Mouse (Mus musculus): ENCODE results near the gene Bcam. TPM values are rescaled to one million over a fixed set of nuclear protein-coding genes. Genes with fewer than 3 reads are reported as not detected.

Bcam gene
- polyA plus RNA-seq, 1 experiment from 2014 or later: 6.8 TPM

DNA sequence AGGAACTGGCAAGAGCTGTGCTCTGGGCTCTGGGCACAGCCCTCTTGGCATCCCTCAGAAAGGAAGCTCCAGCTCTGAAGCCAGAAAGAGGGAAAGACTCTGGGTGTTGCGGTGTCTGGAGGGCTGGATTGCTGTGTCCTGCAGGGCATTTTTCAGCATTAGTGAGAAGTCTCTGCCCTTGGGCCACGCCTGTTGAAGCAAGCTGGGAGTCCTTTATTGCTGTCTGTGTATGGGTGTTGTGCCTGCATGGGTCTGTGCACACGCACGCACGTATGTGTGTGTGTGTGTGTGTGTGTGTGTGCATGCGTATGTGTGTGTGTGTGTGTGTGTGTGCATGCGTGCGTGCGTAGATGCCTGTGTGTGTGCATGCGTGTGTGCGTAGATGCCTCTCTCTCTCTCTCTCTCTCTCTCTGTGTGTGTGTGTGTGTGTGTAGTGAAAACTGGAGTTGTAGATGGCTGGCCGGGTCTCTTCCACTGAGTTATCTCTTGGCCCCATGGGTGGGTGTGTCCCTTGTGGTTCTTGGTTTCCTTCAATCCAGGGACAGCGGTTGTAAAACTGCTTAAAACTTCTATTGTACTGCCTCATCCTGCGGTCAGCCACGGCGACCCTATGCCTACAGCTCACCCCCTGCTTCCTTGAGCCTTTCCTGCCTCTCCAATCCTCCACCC lies 34.3 kb downstream of the Bcam start:
- H3K9ac ChIP-seq (replicated peaks): no peak overlapping the region
- H3K36me3 ChIP-seq: peaks cover 27% of the 10 kb centered on the region
- no peaks in the 10 kb centered on the region for H3K4me1 ChIP-seq
- ATAC-seq (replicated peaks): no peak
- H3K27me3 ChIP-seq: no peaks in the 10 kb centered on the region
- H3K27ac ChIP-seq (replicated peaks): no peak overlapping the region
- H3K4me2 ChIP-seq (replicated peaks): no peak overlapping the region
- no peak overlapping the region for H3K4me3 ChIP-seq
- WGBS: 89% methylated on average over 16 of the region's 16 CpGs
- H3K9me3 ChIP-seq: no peaks in the 10 kb centered on the region

DNA sequence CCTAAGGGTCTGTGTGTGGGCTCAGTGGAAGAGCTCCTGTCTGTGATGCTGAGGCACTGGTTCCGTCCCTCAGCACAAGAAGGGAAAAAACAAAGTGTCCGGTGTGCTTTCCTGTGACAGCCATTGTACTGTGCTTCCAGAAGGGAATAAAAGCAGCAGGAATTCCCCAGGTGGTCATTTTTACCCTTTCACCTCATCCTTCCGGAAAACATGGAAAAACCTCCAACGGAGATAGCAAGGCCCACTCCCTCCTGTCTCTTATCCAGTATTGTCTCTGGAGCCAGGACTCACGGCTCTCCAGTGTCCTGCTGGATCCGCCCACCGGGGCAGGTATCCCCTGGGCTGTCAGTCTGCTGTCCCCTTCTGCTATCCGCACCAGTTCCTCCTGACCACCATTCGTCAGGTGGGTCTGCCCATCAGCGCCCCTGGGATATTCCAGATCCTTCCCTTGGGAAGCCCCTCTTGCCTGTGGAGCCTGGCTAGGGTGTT lies 36.6 kb downstream of the Bcam start:
- Histone ChIP-seq H3K9ac (replicated peaks) (no peak overlapping the region), H3K4me2 (replicated peaks) (no peak overlapping the region), H3K27ac (replicated peaks) (no peak overlapping the region), H3K9me3 (no peaks in the 10 kb centered on the region), H3K4me1 (no peaks in the 10 kb centered on the region), H3K36me3 (peaks cover 50% of the 10 kb centered on the region), H3K27me3 (no peaks in the 10 kb centered on the region), H3K4me3 (no peak overlapping the region)
- WGBS: 86% methylated on average over 10 of the region's 10 CpGs
- no peak for ATAC-seq (replicated peaks)

DNA sequence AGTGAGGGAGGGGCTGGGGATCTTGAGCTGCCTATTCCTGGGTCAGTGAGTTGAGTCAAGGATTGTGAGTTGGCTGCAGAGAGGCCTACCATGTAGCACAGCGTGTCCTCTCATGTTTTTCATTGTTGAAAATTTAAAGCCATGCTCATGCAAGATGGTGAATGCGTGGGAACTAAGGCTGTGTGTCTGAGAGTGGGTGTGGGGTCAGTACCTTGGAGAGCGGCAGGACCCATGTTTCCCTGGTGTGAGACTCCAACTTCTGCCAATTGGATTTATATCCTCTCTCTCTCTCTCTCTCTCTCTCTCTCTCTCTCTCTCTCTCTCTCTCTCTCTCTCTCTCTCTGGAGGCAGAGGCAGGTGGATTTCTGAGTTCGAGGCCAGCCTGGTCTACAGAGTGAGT lies 44.3 kb downstream of the Bcam start:
- no peaks in the 10 kb centered on the region for H3K9me3 ChIP-seq
- no peaks in the 10 kb centered on the region for H3K4me1 ChIP-seq
- H3K4me2 ChIP-seq (replicated peaks): no peak overlapping the region
- H3K27ac ChIP-seq (replicated peaks): no peak overlapping the region
- ATAC-seq (replicated peaks): no peak
- WGBS: 84% methylated on average over 4 of the region's 4 CpGs
- no peak overlapping the region for H3K9ac ChIP-seq (replicated peaks)
- peaks cover 69% of the 10 kb centered on the region for H3K36me3 ChIP-seq
- no peaks in the 10 kb centered on the region for H3K27me3 ChIP-seq
- H3K4me3 ChIP-seq: no peak overlapping the region

DNA sequence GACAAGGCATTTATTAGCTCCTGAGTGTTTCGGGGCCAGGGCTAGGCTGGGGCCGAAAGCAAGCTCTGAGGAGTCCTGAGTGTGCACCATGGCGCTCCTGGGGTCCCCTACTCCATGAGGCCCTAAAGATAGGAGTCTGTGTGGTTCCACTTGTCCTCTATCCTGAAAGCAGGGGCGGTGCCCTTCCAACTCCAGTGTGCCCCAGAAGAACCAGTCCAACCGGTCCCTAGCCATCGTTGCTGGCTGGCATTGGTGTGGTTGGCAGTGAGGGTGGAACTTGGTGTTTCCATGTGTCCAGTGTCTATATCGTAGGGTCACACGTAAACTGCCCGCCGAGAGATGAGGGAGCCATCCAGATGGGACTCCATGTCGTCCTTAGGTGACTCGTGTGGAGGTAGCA lies 46.6 kb downstream of the Bcam start:
- H3K4me2 ChIP-seq (replicated peaks): no peak overlapping the region
- H3K4me3 ChIP-seq: no peak overlapping the region
- H3K27ac ChIP-seq (replicated peaks): no peak overlapping the region
- peaks cover 46% of the 10 kb centered on the region for H3K36me3 ChIP-seq
- no peak for ATAC-seq (replicated peaks)
- no peak overlapping the region for H3K9ac ChIP-seq (replicated peaks)
- 95% methylated on average over 12 of the region's 12 CpGs for WGBS
- H3K4me1 ChIP-seq: no peaks in the 10 kb centered on the region
- H3K27me3 ChIP-seq: no peaks in the 10 kb centered on the region
- 0 out of 2 replicates have a peak, but pooled peaks cover 2% of the 10 kb centered on the region for H3K9me3 ChIP-seq

DNA sequence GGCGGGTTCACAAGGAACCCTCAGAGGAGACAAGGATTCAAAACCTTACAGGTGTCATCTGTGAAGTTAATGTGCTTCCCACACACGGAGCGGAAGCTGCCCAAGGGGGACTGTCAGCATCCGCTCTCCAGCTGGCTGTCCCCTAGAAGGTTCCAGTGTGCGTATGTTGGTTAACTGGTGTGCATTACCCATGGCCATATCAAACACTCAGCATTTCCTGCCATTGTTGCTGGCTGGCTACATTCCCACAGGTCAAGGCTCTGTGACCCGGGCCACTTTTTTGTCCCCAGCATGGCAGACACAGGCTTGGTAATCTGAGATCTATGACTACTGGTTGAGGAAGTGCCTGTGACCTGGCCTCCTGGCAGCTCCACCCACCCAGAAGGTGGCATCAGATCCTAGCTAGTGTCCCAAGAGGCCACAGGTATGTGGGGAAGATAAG lies 48.0 kb downstream of the Bcam start:
- no peak for ATAC-seq (replicated peaks)
- Histone ChIP-seq H3K4me3 (no peak overlapping the region), H3K4me1 (no peaks in the 10 kb centered on the region), H3K36me3 (peaks cover 32% of the 10 kb centered on the region), H3K27me3 (no peaks in the 10 kb centered on the region), H3K4me2 (replicated peaks) (no peak overlapping the region), H3K9me3 (0 out of 2 replicates have a peak, but pooled peaks cover 2% of the 10 kb centered on the region), H3K9ac (replicated peaks) (no peak overlapping the region), H3K27ac (replicated peaks) (no peak overlapping the region)
- 92% methylated on average over 6 of the region's 6 CpGs for WGBS

DNA sequence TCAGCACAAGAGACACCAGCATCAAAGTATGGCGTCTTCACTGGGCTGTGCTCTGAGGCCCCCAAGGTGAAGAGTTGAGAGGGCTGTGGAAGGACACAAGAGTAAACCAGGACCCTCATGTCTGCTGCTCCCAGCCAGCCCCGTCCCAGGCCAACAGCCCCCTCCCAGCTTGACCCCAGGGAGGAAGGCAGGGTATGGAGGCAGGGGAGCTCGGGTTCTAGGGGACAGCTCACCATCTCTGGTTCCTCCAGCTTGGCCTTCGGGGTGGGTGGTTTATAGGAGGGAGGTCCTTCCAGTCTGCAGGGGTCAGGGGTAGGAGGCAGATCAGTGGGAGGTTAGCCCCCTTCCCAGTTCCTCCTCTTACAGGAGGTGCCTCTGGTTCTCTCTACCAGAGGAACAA lies 51.6 kb downstream of the Bcam start:
- 90% methylated on average over 4 of the region's 4 CpGs for WGBS
- H3K9ac ChIP-seq (replicated peaks): no peak overlapping the region
- H3K4me1 ChIP-seq: peaks cover 14% of the 10 kb centered on the region
- 0 out of 2 replicates have a peak, but pooled peaks cover 2% of the 10 kb centered on the region for H3K9me3 ChIP-seq
- H3K4me3 ChIP-seq: no peak overlapping the region
- H3K27me3 ChIP-seq: no peaks in the 10 kb centered on the region
- no peak overlapping the region for H3K27ac ChIP-seq (replicated peaks)
- H3K36me3 ChIP-seq: peaks cover 6% of the 10 kb centered on the region; the same call in 1 of the 2 replicates
- no peak for ATAC-seq (replicated peaks)
- no peak overlapping the region for H3K4me2 ChIP-seq (replicated peaks)

DNA sequence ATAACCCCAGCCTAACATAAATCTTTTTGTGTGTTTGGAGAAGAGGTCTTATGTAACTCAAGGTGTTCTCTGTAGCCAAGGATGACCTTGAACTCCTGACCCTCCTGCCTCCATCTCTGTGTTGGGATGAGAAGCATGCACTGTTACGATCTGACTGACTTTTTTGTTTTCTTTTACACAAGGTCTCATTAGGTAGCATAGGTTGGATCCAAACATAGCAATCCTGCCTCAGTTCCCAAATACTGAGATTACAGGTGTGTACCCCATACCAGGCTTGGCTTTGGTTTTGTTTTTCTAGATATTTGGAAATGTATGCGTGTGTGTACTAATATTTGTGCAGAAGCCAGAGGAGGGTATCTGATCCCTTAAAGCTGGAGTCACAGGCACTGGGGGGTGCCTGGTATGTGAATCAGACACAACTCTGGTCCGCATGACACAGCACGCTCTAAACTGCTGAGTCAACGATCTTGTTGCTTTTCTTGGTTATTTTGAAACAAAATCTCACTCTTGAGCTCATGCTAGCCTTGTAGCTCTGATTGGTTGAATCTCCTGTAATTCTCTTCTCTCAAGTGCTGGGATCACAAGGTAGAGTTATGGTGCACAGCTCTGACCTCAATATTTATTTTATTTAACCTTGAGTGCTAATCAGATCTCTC lies 52.4 kb downstream of the Bcam start:
- WGBS: 93% methylated on average over 5 of the region's 5 CpGs
- Histone ChIP-seq H3K4me1 (peaks cover 22% of the 10 kb centered on the region), H3K27ac (replicated peaks) (no peak overlapping the region), H3K9me3 (0 out of 2 replicates have a peak, but pooled peaks cover 2% of the 10 kb centered on the region), H3K4me2 (replicated peaks) (no peak overlapping the region), H3K9ac (replicated peaks) (no peak overlapping the region), H3K27me3 (no peaks in the 10 kb centered on the region), H3K4me3 (no peak overlapping the region), H3K36me3 (0 out of 2 replicates have a peak, but pooled peaks cover 5% of the 10 kb centered on the region)
- no peak for ATAC-seq (replicated peaks)

DNA sequence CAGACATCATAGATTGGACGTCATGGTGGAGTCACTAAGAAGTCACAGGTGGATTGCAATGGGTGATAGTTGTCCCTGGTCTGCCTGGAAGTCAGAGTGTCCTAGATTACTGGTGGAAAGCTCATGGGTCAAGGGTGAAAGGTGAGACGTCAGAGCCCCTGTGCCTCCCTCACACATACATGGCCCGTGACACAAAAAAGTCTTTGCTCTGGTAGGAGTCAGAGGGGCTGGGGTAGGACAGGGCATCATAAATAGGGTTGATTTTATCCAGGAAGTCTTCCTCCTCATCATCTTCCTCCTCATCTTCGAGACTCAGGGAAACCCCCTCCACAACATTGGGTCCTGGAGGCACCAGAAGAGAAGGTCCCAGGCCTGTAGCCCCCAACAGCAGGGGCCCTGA lies 53.5 kb downstream of the Bcam start:
- no peak for ATAC-seq (replicated peaks)
- no peak overlapping the region for H3K9ac ChIP-seq (replicated peaks)
- H3K27ac ChIP-seq (replicated peaks): no peak overlapping the region
- 0 out of 2 replicates have a peak, but pooled peaks cover 2% of the 10 kb centered on the region for H3K9me3 ChIP-seq
- H3K4me3 ChIP-seq: no peak overlapping the region
- no peak overlapping the region for H3K4me2 ChIP-seq (replicated peaks)
- peaks cover 22% of the 10 kb centered on the region for H3K4me1 ChIP-seq
- WGBS: 84% methylated on average over 4 of the region's 4 CpGs
- no peaks in the 10 kb centered on the region for H3K27me3 ChIP-seq
- peaks cover 1% of the 10 kb centered on the region; the same call in 1 of the 2 replicates for H3K36me3 ChIP-seq

DNA sequence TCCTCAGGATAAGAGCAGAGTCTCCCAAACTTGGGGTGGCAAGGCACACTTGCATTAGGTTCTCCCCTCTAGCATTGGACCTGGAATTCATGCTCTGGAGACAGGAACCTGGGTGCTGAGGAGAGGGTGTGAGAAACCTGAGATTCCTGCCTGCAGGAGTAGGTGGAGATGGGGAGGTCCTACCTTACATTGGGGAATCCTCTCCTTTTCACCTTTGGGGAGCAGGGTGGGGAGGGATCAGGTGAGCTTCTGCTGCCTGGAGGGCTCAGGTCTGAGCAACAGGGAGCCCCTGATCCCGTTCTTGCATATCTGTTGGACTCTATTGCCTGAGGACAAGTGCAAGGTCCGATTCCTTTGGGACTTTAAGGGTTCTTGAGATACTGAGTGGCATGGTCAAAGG lies 54.0 kb downstream of the Bcam start:
- WGBS: 80% methylated on average over 2 of the region's 2 CpGs
- 0 out of 2 replicates have a peak overlapping the region, but pooled peaks have one; percentile 73 for H3K4me3 ChIP-seq

DNA sequence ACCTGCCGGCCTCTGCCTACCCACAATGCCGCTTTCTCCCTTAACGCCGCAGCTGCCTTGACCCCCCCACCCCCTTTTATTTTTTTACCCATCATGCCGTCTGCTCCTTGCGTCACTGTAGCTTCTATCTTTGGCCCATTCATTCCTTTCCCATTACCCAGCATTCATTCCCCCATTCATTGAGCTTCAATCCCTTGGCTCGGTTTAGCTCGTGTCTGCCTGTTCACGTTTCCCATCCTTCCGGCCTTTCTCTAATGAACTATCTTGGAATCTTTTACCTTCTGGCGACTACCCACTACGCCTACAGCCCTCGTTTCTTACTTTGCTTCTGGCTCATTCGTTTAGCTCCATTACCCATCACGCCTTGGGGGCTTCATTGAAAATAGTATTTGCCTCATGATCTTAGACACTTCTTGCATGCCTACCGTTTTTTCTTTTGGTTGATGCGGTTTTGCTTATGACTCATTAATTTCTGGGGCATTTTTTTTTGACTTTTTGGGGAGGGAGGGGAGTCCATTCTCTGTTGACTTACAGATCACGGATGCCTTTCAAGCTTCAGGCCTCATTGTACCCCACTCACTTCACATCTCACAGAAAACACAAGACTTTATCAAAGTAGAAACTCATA lies 54.6 kb downstream of the Bcam start:
- Histone ChIP-seq H3K27ac (replicated peaks) (peak overlapping the region; percentile 91), H3K9ac (replicated peaks) (peak overlapping the region; percentile 38), H3K4me1 (peaks cover 22% of the 10 kb centered on the region), H3K27me3 (no peaks in the 10 kb centered on the region), H3K4me2 (replicated peaks) (peak overlapping the region; percentile 59), H3K9me3 (0 out of 2 replicates have a peak, but pooled peaks cover 2% of the 10 kb centered on the region), H3K36me3 (peaks cover 13% of the 10 kb centered on the region), H3K4me3 (peak overlapping the region; percentile 73)
- ATAC-seq (replicated peaks): no peak
- WGBS: 5% methylated on average over 18 of the region's 18 CpGs

More for the DNA sequence above, 54.0 kb downstream of the Bcam start:
- peak overlapping the region; percentile 91 for H3K27ac ChIP-seq (replicated peaks)
- no peaks in the 10 kb centered on the region for H3K27me3 ChIP-seq
- H3K4me2 ChIP-seq (replicated peaks): peak overlapping the region; percentile 59
- peak overlapping the region; percentile 38; the same call in 1 of the 2 replicates for H3K9ac ChIP-seq (replicated peaks)
- no peak for ATAC-seq (replicated peaks)
- H3K4me1 ChIP-seq: peaks cover 22% of the 10 kb centered on the region
- H3K36me3 ChIP-seq: peaks cover 7% of the 10 kb centered on the region
- 0 out of 2 replicates have a peak, but pooled peaks cover 2% of the 10 kb centered on the region for H3K9me3 ChIP-seq

DNA sequence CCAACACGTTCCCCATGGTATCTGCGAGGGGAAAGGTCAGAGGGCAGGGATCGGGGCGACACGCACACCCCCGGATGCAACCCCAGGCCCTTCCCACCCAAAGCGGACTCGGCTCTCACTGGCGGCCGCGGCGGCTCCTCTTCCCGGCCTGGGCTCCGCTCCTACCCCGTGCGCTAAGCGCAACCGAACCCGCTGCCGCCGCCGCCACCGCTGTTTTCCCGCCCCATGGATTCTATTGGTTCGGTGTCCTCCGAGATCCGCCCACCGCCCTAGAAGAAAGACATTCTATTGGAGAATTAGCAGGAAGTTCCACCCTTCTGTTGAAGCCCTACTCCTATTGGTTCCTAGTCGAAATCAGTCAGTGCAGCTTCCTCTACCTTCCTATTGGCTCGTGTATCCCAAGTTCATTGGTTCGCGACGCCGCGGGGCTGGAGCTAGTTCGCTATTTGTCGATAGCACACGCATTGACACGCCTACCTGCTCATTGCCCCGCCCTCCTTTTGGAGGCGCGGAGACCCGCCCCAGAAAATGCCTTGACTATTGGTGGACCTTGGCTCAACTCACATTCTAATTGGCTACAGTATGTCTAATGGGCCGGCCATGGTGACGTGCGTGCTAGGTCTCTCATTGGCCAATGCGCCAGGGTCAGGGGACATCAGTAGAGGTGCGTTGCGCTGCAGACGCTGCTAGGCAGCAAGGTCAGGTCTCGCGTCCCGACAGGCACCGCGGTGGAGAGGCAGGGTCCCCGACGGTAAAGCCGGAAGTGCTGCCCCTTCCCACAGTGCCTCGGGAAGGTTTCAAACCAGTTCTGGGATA lies 55.4 kb downstream of the Bcam start, which contains the start of gene Tomm40:
Gene Tomm40 (minus strand): TSS at position 200 of the 816 bp plus-strand sequence.
- peak; percentile 99 for ATAC-seq (replicated peaks)
- H3K4me3 ChIP-seq: peak within 1 kb of the TSS; percentile 73
- H3K27ac ChIP-seq (replicated peaks): peak within 1 kb of the TSS; percentile 91
- peaks cover 22% of the 10 kb centered on the region for H3K4me1 ChIP-seq
- no peaks in the 10 kb centered on the region for H3K27me3 ChIP-seq
- peak within 1 kb of the TSS; percentile 70 for H3K9ac ChIP-seq (replicated peaks)
- peak within 1 kb of the TSS; percentile 95 for H3K4me2 ChIP-seq (replicated peaks)
- no peaks in the 10 kb centered on the region for H3K9me3 ChIP-seq
- peaks cover 18% of the 10 kb centered on the region for H3K36me3 ChIP-seq
- under 1% methylated on average over 54 of the region's 59 CpGs for WGBS
